Mouse (Mus musculus): ENCODE data around the gene Kbtbd8. TPM values are rescaled to one million over a fixed set of nuclear protein-coding genes. Genes with fewer than 3 reads are reported as not detected.

The Kbtbd8 gene
- polyA plus RNA-seq (2012; rRNA removed): 2.8 and 4.7 TPM in 2 replicates

DNA sequence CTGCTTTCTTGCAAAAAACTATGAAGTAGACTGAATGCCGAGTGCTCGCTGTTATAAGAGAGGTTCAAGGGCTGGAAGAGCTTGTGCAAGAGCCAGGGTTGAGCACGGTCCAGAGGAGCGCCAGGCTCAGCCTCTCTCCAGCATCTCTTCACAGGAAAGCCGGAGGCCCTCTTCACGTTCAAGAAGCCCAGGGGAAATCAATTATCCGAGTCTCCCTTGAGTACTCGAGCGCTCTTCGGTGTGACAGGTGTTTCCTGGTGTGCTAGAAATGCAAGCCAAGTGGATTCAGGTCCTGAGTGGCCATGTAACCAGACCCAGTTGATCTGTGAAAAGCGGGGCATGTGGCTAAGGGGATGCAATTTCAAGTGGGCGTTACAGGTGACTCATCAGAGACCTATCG, at the start of gene Kbtbd8:
Kbtbd8 (plus strand) TSS at position 295 of the 400 bp plus-strand sequence.
- DNase-seq (ENCODE audit: extremely low spot score in 1 of 2, low spot score in 1 of 2): no peak

- DNase-seq (ENCODE audit: extremely low spot score in 1 of 2, low spot score in 1 of 2): peak in 1 of 2 experiments; percentile 42
Measured at GRCm38 (mm10) chr6:95069753-95070152, 47.3 kb upstream of the Kbtbd8 start.

DNA sequence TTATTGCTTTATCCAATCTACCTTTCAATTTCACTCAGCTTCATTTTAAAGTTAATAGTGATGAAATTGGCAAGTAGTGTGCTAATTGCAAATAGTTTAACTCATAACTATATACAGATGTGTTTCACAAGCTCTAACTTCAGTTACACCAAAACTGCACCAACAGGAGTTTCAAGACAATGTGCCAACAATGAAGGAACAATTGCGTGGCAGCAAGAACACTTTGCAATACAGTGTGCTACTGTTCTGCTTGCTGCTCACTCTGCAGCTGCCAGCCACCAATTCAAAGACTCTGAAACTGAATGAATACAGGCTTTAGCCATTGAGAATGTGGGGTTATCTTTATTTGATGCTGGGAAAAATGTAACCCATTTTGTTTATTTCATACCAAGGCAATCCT, 31.8 kb upstream of the Kbtbd8 start:
- no peak for DNase-seq (ENCODE audit: extremely low spot score in 1 of 2, low spot score in 1 of 2)

DNA sequence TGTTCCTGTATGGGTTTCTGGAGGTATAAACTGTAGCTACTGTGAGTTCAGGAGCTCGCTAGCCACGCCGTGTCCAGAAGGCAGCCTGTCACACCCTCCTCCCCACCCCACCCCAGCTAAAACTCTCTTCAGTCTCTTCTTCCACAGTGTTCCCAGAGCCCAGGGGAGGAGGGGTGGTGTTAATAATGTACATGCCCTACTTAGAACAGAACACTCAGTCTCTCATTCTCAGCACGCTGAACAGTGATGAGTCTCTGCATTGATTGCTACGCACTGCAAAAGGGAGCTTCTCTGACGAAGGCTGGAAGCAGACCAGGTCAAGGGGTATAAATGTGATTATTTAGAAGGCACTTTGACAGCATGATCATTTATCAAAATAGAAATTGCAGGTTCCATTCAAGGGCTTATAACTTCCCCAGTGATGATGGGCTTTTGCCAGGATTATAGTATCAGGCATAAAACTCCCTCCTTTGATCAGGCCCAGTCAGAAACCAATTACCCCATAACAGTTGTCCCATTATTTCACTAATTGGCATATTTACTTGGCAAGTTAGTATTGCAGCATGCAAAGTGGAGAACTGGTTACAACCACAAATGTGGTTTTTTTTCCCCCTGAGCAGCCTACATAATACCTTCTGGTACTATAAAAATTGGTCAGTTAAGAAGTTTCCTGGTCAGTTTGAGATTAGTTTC, 29.7 kb upstream of the Kbtbd8 start:
- DNase-seq (ENCODE audit: extremely low spot score in 1 of 2, low spot score in 1 of 2): peak; percentile 20 to 29

DNA sequence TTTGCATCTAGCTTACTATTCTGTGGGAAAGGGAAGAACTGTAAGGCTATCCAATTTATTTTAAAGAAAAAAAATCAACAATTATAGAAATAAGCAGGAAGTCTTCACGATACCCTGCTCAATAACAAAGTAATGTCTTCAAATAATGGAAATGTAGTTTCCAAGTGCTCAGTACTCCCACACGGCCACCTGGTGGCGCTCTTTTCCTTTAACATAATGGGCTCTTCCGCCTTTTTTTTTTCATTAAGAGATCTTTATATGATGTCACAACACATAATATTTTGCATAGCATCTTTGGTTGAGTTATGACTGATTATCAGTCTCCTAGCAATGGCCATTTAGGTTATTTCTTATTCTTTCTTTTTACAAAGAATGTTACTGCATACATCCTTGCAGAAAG, 29.0 kb upstream of the Kbtbd8 start:
- DNase-seq (ENCODE audit: extremely low spot score in 1 of 2, low spot score in 1 of 2): peak in 1 of 2 experiments; percentile 27

GRCm38 (mm10) chr6:95094695-95095094, 22.3 kb upstream of the Kbtbd8 start:
- no peak for DNase-seq (ENCODE audit: extremely low spot score in 1 of 2, low spot score in 1 of 2)

DNA sequence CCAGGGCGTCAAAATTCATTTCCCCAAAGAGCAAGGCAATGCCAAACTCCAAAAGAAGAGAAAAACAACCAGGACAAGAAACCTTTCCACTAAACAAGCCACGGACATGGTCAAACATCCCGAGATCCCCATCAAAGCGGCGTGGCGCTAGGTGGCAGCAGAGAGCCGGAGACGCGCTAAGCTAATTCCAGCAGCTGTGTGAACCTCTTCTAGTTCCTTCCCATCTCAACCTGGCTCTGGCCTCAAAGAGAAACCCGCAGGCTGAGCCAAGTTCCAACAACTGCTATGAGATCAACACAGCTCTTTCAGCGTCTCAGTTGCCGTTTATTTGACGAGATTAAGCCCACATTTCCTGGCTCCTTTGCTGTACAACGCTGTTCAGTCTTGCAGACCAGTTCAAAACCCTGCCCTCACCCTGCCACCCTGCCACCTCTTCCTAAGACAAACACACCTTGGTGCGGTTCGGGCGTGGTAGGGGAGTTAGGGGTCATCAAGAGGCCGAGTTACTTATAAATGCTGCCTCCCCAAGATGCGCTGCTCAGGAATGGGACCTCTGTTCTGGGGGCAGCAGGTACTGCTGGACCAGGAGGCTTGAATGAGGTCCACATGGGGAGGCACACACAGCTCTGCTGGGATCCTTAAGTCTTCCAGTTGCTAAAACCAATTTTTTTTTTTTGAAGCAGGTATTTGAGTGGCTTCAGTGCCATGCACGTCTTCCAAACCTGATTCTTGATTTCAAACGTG, 18.5 kb upstream of the Kbtbd8 start:
- peak; percentile 41 to 95 for DNase-seq (ENCODE audit: extremely low spot score in 1 of 2, low spot score in 1 of 2)

- DNase-seq (ENCODE audit: extremely low spot score in 1 of 2, low spot score in 1 of 2): no peak
Measured at GRCm38 (mm10) chr6:95103706-95104105, 13.3 kb upstream of the Kbtbd8 start.

GRCm38 (mm10) chr6:95108437-95108836, 8.6 kb upstream of the Kbtbd8 start:
- no peak for DNase-seq (ENCODE audit: extremely low spot score in 1 of 2, low spot score in 1 of 2)

DNA sequence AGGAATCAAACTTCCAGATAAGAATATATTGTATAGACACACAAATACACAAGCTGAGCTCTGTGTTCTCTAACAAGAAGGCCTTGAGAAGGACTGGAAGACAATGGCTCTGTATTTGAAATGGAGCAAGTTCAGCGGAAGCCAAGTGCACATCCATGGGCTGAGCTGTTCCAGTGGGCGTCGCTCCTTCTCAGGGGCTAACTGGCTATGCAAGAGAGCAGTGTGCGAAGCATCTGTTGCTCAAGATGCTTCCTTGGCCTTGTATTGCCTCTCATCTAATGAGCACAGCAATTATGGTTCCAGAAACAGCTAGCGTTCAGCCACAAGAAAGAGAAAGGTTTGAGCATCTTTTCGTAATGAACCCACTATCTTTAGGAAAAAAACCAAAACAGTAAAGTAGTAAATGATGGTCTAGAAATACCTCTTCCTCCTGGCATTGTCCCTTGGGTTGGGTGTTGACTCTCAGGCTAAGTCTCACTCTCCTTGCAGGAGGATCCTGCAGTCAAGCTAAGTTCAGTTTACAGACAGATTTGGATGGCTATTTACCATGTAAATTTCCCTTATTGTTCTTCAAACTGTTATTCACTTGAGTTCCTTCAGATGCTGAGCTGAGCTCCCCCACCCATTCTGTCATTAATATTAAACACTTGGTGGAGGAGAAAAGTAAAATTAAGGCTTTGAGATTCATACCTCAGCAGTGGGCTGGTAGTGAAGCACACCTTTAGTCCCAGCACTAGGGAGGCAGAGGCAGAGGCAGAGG, 7.2 kb upstream of the Kbtbd8 start:
- DNase-seq (ENCODE audit: extremely low spot score in 1 of 2, low spot score in 1 of 2): no peak

DNA sequence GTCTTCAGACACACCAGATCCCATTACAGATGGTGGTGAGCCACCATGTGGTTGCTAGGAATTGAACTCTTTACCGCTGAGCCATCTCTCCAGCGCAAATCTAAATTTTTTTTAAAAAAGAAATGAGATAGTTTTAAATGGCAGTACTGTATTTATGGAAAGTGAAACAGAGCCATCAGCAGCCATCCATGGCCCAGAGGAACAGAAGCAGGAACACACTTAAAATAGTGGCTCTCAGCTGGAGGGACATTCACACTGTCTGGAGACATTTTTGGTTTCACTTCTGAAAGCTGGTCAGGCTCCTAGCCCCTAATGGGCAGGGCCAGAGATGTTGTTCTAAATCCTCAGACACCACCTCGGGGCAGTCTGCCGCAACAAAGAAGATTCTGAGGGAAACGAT, 5.0 kb upstream of the Kbtbd8 start:
- DNase-seq (ENCODE audit: extremely low spot score in 1 of 2, low spot score in 1 of 2): peak in 1 of 2 experiments; percentile 15

GRCm38 (mm10) chr6:95116513-95116912, 527 bp upstream of the Kbtbd8 start:
- no peak for DNase-seq (ENCODE audit: extremely low spot score in 1 of 2, low spot score in 1 of 2)

- peak; percentile 96 to 97 for DNase-seq (ENCODE audit: extremely low spot score in 1 of 2, low spot score in 1 of 2)
Measured at GRCm38 (mm10) chr6:95117614-95118541, 838 bp downstream of the Kbtbd8 start.

GRCm38 (mm10) chr6:95119389-95119788, 2.3 kb downstream of the Kbtbd8 start:
- DNase-seq (ENCODE audit: extremely low spot score in 1 of 2, low spot score in 1 of 2): no peak

- no peak for DNase-seq (ENCODE audit: extremely low spot score in 1 of 2, low spot score in 1 of 2)
Measured at GRCm38 (mm10) chr6:95149931-95150534, 33.0 kb downstream of the Kbtbd8 start.

DNA sequence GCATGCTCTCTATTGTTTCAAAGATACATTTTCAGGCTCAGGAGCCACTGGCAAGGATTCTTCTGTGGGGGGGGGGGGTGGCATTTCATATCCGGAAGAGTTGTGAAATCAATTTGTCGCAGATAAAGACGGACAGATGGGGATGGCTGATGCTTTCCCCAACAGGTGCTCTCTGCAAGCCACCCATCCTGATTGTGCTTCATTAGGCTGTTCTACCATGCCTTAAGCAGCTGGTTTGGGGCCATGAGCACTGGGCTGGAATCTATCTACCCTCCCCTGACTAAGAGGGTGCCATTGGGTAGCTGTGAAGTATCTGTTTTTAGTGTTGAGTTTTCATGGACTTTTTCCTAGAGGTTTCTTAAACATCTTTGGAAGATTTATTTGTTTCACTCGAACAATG, 33.8 kb downstream of the Kbtbd8 start:
- no peak for DNase-seq (ENCODE audit: extremely low spot score in 1 of 2, low spot score in 1 of 2)

- no peak for DNase-seq (ENCODE audit: extremely low spot score in 1 of 2, low spot score in 1 of 2)
Measured at GRCm38 (mm10) chr6:95151563-95151962, 34.5 kb downstream of the Kbtbd8 start.

GRCm38 (mm10) chr6:95163965-95164364, 46.9 kb downstream of the Kbtbd8 start:
- DNase-seq (ENCODE audit: extremely low spot score in 1 of 2, low spot score in 1 of 2): no peak

- DNase-seq (ENCODE audit: extremely low spot score in 1 of 2, low spot score in 1 of 2): no peak
Measured at GRCm38 (mm10) chr6:95165630-95166029, 48.6 kb downstream of the Kbtbd8 start.

Measured in frontal cortex, adult 2 months (tissue).